Mouse (Mus musculus) MEL (cell line): ENCODE data around the gene Nacc2.

Source experiments
- CTCF ChIP-seq, 3 experiments: IDR thresholded peaks in 2 of 3; conservative IDR thresholded peaks in 1 of 3; 2 replicates each; pipeline ENCODE4 v1.5.1; 2011 to 2012; ENCODE audit warnings: low read length in 3 of 3, low read depth in 2 of 3, mild to moderate bottlenecking in 2 of 3, improper control_type of control experiment in 1 of 3, inconsistent platforms in 1 of 3, mixed read lengths in 1 of 3, moderate library complexity in 1 of 3; ENCODE audit not compliant: control insufficient read depth in 1 of 3, insufficient read depth in 1 of 3, poor library complexity in 1 of 3, severe bottlenecking in 1 of 3
- EP300 ChIP-seq, 2 experiments: IDR thresholded peaks; 2 replicates each; pipeline ENCODE4 v1.6.1; 2011; ENCODE audit warnings: improper control_type of control experiment in 2 of 2, low read length in 2 of 2, low read depth in 1 of 2, mild to moderate bottlenecking in 1 of 2
- ETS1 ChIP-seq: IDR thresholded peaks from 2 replicates; pipeline ENCODE4 v1.6.1; 2012; ENCODE audit warnings: low read depth, mild to moderate bottlenecking, inconsistent platforms, low read length, improper control_type of control experiment, moderate library complexity
- GATA1 ChIP-seq: IDR thresholded peaks from 2 replicates; pipeline ENCODE4 v1.6.1; 2011; ENCODE audit warnings: low read depth, low read length, improper control_type of control experiment
- HCFC1 ChIP-seq: IDR thresholded peaks from 2 replicates; pipeline ENCODE4 v1.6.1; 2012; ENCODE audit warnings: low read depth, mild to moderate bottlenecking, inconsistent platforms, low read length, improper control_type of control experiment, moderate library complexity
- NELFE ChIP-seq: IDR thresholded peaks from 2 replicates; pipeline ENCODE4 v1.6.1; 2011; ENCODE audit warnings: low read depth, low read length, improper control_type of control experiment
- POLR2AphosphoS5 ChIP-seq: IDR thresholded peaks from 2 replicates; pipeline ENCODE4 v1.6.1; 2012; ENCODE audit warnings: low read depth, borderline replicate concordance, mild to moderate bottlenecking, inconsistent platforms, low read length, moderate library complexity, mixed read lengths
- UBTF ChIP-seq: IDR thresholded peaks from 2 replicates; pipeline ENCODE4 v1.6.1; 2012; ENCODE audit warnings: low read depth, mild to moderate bottlenecking, inconsistent platforms, low read length, improper control_type of control experiment, moderate library complexity, borderline replicate concordance; ENCODE audit not compliant: insufficient read depth
- ZKSCAN1 ChIP-seq: IDR thresholded peaks from 2 replicates; pipeline ENCODE4 v1.6.1; 2012; ENCODE audit warnings: low read depth, mild to moderate bottlenecking, inconsistent platforms, low read length, improper control_type of control experiment, moderate library complexity

DNA sequence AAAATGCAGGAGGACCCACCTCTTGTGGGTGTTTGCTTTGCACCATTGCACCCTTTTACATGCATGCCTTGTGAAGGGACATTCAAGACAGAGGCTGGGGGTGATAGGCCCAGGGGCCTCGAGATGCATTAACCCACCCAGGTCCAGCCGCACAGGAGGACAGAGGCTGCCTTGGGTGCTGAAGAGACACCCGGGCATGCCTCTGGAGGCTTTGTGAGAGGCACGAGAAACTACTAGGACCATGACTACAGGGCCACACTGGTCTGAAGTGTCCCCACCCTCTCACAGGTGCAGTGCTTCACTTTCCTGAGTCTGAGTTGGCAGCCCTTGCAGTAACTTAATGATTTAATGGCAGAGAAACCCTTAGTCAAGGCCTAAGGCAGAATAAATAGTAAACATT is 22.1 kb upstream of the Nacc2 start:
- TF ChIP-seq POLR2AphosphoS5 = no peak
- no peak for TF ChIP-seq CTCF (IDR thresholded peaks at IDR 0.05 in 2 of 3, conservative IDR thresholded peaks at IDR 0.05 in 1 of 3; ENCODE audit: control insufficient read depth in 1 of 3, insufficient read depth in 1 of 3, low read depth in 2 of 3, low read length in 3 of 3, poor library complexity in 1 of 3, severe bottlenecking in 1 of 3)
- TF ChIP-seq UBTF = no peak
- no peak for TF ChIP-seq ZKSCAN1
- TF ChIP-seq HCFC1 = no peak
- TF ChIP-seq GATA1 = no peak
- no peak for TF ChIP-seq EP300 (IDR thresholded peaks at IDR 0.05; ENCODE audit: low read depth in 1 of 2, low read length in 2 of 2)
- no peak for TF ChIP-seq NELFE
- no peak for TF ChIP-seq ETS1
